11 mouse cellular contexts compared by ENCODE assay signal in genomic region chr4:128887641-128888091, GRCm38 (mm10). TPM values are rescaled to one million over a fixed set of nuclear protein-coding genes. Genes with fewer than 3 reads are reported as not detected.
A peak's percentile ranks its signal among the peaks of the same experiment; 100 is the strongest.
DNase-seq lines count a peak whose midpoint lies in the region; ATAC-seq lines count a peak whose summit lies in the region.
"Had no signal": no experiment of that assay in that cellular context is flagged by ENCODE, and none has a peak within 500 bp of the region (broad histone marks: within the 10 kb centered on the region; RNA-seq: fewer than 3 reads in every experiment).

No protein-coding gene starts in this region.

- no peak for DNase-seq in kidney, adult 9 months
- DNase-seq in brain, adult 2 months (ENCODE audit: low read depth, low spot score) = peak; percentile 98
- DNase-seq in cerebellum, adult 9-11 months = peak; percentile 98
- DNase-seq in lung, postnatal 4 days = no peak
- DNase-seq in spleen, postnatal 36 days (ENCODE audit: low spot score in 2 of 2) = no peak
- DNase-seq: spleen, adult 18-20 months; thymus, postnatal 25 days had no signal

- H3K4me1 ChIP-seq in kidney, embryonic 15.5 days = peaks cover 65% of the 10 kb centered on the region
- peaks cover 53% of the 10 kb centered on the region for H3K4me1 ChIP-seq in hindbrain, embryonic 16.5 days (ENCODE audit: control insufficient read depth, insufficient read depth, low read depth, low read length)

- H3K9ac ChIP-seq in kidney, embryonic 15.5 days = no peak overlapping the region
- H3K9ac ChIP-seq in hindbrain, embryonic 16.5 days (ENCODE audit: low read depth, low read length) = peak overlapping the region; percentile 28
- H3K9ac ChIP-seq: limb, embryonic 13.5 days had no signal

- 44% methylated on average over 9 of the region's 9 CpGs for WGBS in kidney, embryonic 15.5 days
- 35% methylated on average over 9 of the region's 9 CpGs for WGBS in hindbrain, embryonic 16.5 days

- no peaks in the 10 kb centered on the region for H3K27me3 ChIP-seq in kidney, embryonic 15.5 days
- no peaks in the 10 kb centered on the region for H3K27me3 ChIP-seq in hindbrain, embryonic 16.5 days (replicated peaks; ENCODE audit: control insufficient read depth, insufficient read depth, low read length)
- H3K27me3 ChIP-seq: limb, embryonic 13.5 days had no signal

- no peaks in the 10 kb centered on the region for H3K9me3 ChIP-seq in kidney, embryonic 15.5 days (replicated peaks)
- H3K9me3 ChIP-seq in hindbrain, embryonic 16.5 days (ENCODE audit: control insufficient read depth, low read length) = no peaks in the 10 kb centered on the region
- H3K9me3 ChIP-seq: limb, embryonic 13.5 days had no signal

- no peak overlapping the region for H3K4me3 ChIP-seq in kidney, embryonic 15.5 days (replicated peaks)
- no peak overlapping the region for H3K4me3 ChIP-seq in hindbrain, embryonic 16.5 days (ENCODE audit: low read length)
- H3K4me3 ChIP-seq: limb, embryonic 13.5 days had no signal

- H3K27ac ChIP-seq in kidney, embryonic 15.5 days = 0 out of 2 replicates have a peak overlapping the region, but pooled peaks have one; percentile 23
- H3K27ac ChIP-seq in hindbrain, embryonic 16.5 days (ENCODE audit: low read depth, low read length) = peak overlapping the region; percentile 57
- H3K27ac ChIP-seq: limb, embryonic 13.5 days had no signal

- H3K4me2 ChIP-seq in kidney, embryonic 15.5 days = no peak overlapping the region
- peak overlapping the region; percentile 33 for H3K4me2 ChIP-seq in hindbrain, embryonic 16.5 days (ENCODE audit: low read length)
- H3K4me2 ChIP-seq: limb, embryonic 13.5 days had no signal

- peak; percentile 17 for ATAC-seq in kidney, embryonic 15.5 days (replicated peaks; ENCODE audit: low FRiP score)
- peak; percentile 32; the same call in 1 of the 2 replicates for ATAC-seq in hindbrain, embryonic 16.5 days
- ATAC-seq in erythroblast, adult 5-6 weeks (replicated peaks; ENCODE audit: low FRiP score, poor library complexity, severe bottlenecking) = no peak

- H3K36me3 ChIP-seq in kidney, embryonic 15.5 days = peaks cover 5% of the 10 kb centered on the region
- H3K36me3 ChIP-seq in hindbrain, embryonic 16.5 days (ENCODE audit: control insufficient read depth, insufficient read depth, low read length) = peaks cover 5% of the 10 kb centered on the region; the same call in 1 of the 2 replicates

RNA-seq across cellular contexts. Expression of gene Trim62, which starts 4.3 kb away (rescaled TPM):
- polyA plus RNA-seq in kidney, embryonic 15.5 days (2015; fragmentation: Nextera tagmentation; extraction: Ambion mirVana) = 6.8 and 7.1 TPM in 2 replicates
- 23.8 and 25.1 TPM in 2 replicates for polyA plus RNA-seq in hindbrain, embryonic 16.5 days (2015; fragmentation: Nextera tagmentation; extraction: Ambion mirVana)
- total RNA-seq in erythroblast, adult 5-6 weeks (2015; ENCODE audit: low replicate concordance) = not detected in 2 replicates
- not detected in 2 replicates for total RNA-seq in erythroblast, adult 5-6 weeks (2017; ENCODE audit: low replicate concordance)

Comparison
In these comparisons a context has a peak if more than half of its experiments do, and no peak if none do; other contexts are left out.
1. DNase-seq: peak in brain, adult 2 months (single experiment) and cerebellum, adult 9-11 months (single experiment); none in kidney, adult 9 months (single experiment), lung, postnatal 4 days (0 of 2) and spleen, postnatal 36 days (0 of 2).